Mouse (Mus musculus) lung, adult 2 months (tissue): ENCODE data around the gene Tpsb2. TPM values are rescaled to one million over a fixed set of nuclear protein-coding genes. Genes with fewer than 3 reads are reported as not detected.

Experiments
- DNase-seq: peaks from one replicate; pipeline ENCODE4 v3.0.0; 2022
- H3K4me1 ChIP-seq: fragments of 200-500 bp; 2 replicates; pipeline ENCODE4 v1.6.1; 2011; ENCODE audit warnings: low read length; ENCODE audit not compliant: control insufficient read depth, insufficient read depth
- H3K4me3 ChIP-seq: fragments of 200-500 bp; replicated peaks from 2 replicates; pipeline ENCODE3; 2011; ENCODE audit warnings: low read depth, mild to moderate bottlenecking, control low read depth, low read length; ENCODE audit errors: extremely low read depth
- CTCF ChIP-seq: fragments of 200-500 bp; IDR thresholded peaks from 2 replicates; pipeline ENCODE4 v1.5.1; 2011; ENCODE audit warnings: mild to moderate bottlenecking, low read length, control low read depth; ENCODE audit not compliant: insufficient read depth
- POLR2A ChIP-seq: fragments of 200-500 bp; IDR thresholded peaks from 2 replicates; pipeline ENCODE4 v1.6.1; 2011; ENCODE audit warnings: low read depth, mild to moderate bottlenecking, control low read depth, low read length, borderline replicate concordance; ENCODE audit errors: extremely low read depth
- WGBS: fragments of 180-500 bp; shearing (Covaris S2); methylation state at CpG from one replicate; pipeline ENCODE4 v1.1.7; 2018; 5-methylcytosine and 5-hydroxymethylcytosine counted together
- polyA plus RNA-seq: library from polyadenylated mRNA; depleted of rRNA; stranded (reverse); fragments of >200 nt; gene quantifications from 2 replicates; pipeline ENCODE4 v1.2.3, GENCODE M21; 2012

Gene Tpsb2
- polyA plus RNA-seq, 1 experiment: 6.5 TPM

- TF ChIP-seq POLR2A (no peak), CTCF (no peak)
- 56% methylated on average over 2 of the region's 2 CpGs for WGBS
- DNase-seq: no peak
- no peaks in the 10 kb centered on the region for H3K4me1 ChIP-seq
- no peak overlapping the region for H3K4me3 ChIP-seq
Observed at GRCm38 (mm10) chr17:25361291-25361690, 4.8 kb upstream of the Tpsb2 start.

- Histone ChIP-seq H3K4me3 (no peak overlapping the region), H3K4me1 (no peaks in the 10 kb centered on the region)
- WGBS: 0% methylated on average over 1 of the region's 1 CpGs
- TF ChIP-seq CTCF: peak; percentile 74
- TF ChIP-seq POLR2A: no peak
- DNase-seq: peak; percentile 9
Observed at GRCm38 (mm10) chr17:25363726-25364125, 2.4 kb upstream of the Tpsb2 start.

GRCm38 (mm10) chr17:25368973-25369372 is 2.9 kb downstream of the Tpsb2 start, which contains the start of gene Tpsg1:
Gene Tpsg1 (plus strand): TSS chr17:25369273.
- Histone ChIP-seq H3K4me1 (no peaks in the 10 kb centered on the region), H3K4me3 (no peak within 1 kb of the TSS)
- WGBS: 73% methylated on average over 3 of the region's 3 CpGs
- no peak for DNase-seq
- TF ChIP-seq POLR2A (no peak), CTCF (no peak)

GRCm38 (mm10) chr17:25372491-25372890 is 6.4 kb downstream of the Tpsb2 start:
- TF ChIP-seq POLR2A (no peak), CTCF (no peak)
- 69% methylated on average over 8 of the region's 8 CpGs for whole genome bisulfite sequencing
- Histone ChIP-seq H3K4me1 (no peaks in the 10 kb centered on the region), H3K4me3 (no peak overlapping the region)
- DNase-seq: no peak

- H3K4me3 ChIP-seq: no peak overlapping the region
- WGBS: 36% methylated on average over 9 of the region's 9 CpGs
Observed at GRCm38 (mm10) chr17:25374011-25374410, 7.9 kb downstream of the Tpsb2 start.

GRCm38 (mm10) chr17:25394526-25394925 is 28.4 kb downstream of the Tpsb2 start:
- H3K4me3 ChIP-seq: no peak overlapping the region
- 80% methylated on average over 4 of the region's 4 CpGs for WGBS
- TF ChIP-seq CTCF (no peak), POLR2A (no peak)
- DNase-seq: no peak
- no peaks in the 10 kb centered on the region for H3K4me1 ChIP-seq

More at GRCm38 (mm10) chr17:25374011-25374410, 7.9 kb downstream of the Tpsb2 start:
- TF ChIP-seq POLR2A (no peak), CTCF (0 out of 2 replicates have a peak, but pooled peaks have one; percentile 5)
- DNase-seq: peak; percentile 7
- no peaks in the 10 kb centered on the region for H3K4me1 ChIP-seq

- TF ChIP-seq POLR2A: no peak
- TF ChIP-seq CTCF: peak; percentile 81
- peak; percentile 70 for DNase-seq
- H3K4me3 ChIP-seq: no peak overlapping the region
- WGBS: 33% methylated on average over 14 of the region's 14 CpGs
- H3K4me1 ChIP-seq: no peaks in the 10 kb centered on the region
Observed at GRCm38 (mm10) chr17:25397804-25398519, 31.9 kb downstream of the Tpsb2 start.

- no peak for DNase-seq
- no peak for TF ChIP-seq POLR2A
- no peak for TF ChIP-seq CTCF
- Histone ChIP-seq H3K4me3 (no peak overlapping the region), H3K4me1 (no peaks in the 10 kb centered on the region)
- 75% methylated on average over 13 of the region's 13 CpGs for WGBS
Observed at GRCm38 (mm10) chr17:25398520-25398838, 32.4 kb downstream of the Tpsb2 start.

- TF ChIP-seq CTCF: no peak
- no peak for TF ChIP-seq POLR2A
- WGBS: 8% methylated on average over 7 of the region's 7 CpGs
- DNase-seq: peak; percentile 21
- H3K4me3 ChIP-seq: no peak overlapping the region
- no peaks in the 10 kb centered on the region for H3K4me1 ChIP-seq
Observed at GRCm38 (mm10) chr17:25400443-25400842, 34.3 kb downstream of the Tpsb2 start.

GRCm38 (mm10) chr17:25401491-25401890 is 35.4 kb downstream of the Tpsb2 start:
- H3K4me1 ChIP-seq: no peaks in the 10 kb centered on the region
- no peak for DNase-seq
- TF ChIP-seq CTCF (no peak), POLR2A (no peak)
- H3K4me3 ChIP-seq: no peak overlapping the region
- 54% methylated on average over 4 of the region's 4 CpGs for WGBS
